Mouse (Mus musculus): ENCODE data around the gene Cfap161.

Gene Cfap161

DNA sequence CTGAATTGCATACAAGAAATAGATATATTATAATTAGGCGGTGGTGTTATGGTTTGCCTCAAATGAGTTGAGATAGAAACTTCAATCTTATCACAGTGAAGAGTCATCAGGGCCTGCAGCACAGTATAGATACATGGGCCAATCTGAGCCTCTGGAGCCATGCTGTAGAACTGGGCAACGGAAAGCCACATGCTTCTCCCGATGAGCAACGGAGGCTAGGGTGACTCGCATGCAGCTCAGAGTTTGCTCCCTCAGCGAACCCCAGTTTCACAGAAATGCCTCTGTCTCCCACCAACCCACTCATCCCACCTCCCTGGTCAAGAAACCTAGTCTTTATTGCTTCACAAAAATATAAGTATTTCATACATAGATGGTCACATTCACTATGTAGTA lies 6.8 kb upstream of the Cfap161 start:
- no peak for DNase-seq

GRCm38 (mm10) chr7:83800561-83801482 lies 6.1 kb upstream of the Cfap161 start:
- DNase-seq: no peak

GRCm38 (mm10) chr7:83800071-83800470 lies 5.4 kb upstream of the Cfap161 start:
- no peak for DNase-seq

GRCm38 (mm10) chr7:83798004-83798403 lies 3.3 kb upstream of the Cfap161 start:
- no peak for DNase-seq

- no peak for DNase-seq
These were observed 1.5 kb upstream of the Cfap161 start for GRCm38 (mm10) chr7:83796177-83796576.

DNA sequence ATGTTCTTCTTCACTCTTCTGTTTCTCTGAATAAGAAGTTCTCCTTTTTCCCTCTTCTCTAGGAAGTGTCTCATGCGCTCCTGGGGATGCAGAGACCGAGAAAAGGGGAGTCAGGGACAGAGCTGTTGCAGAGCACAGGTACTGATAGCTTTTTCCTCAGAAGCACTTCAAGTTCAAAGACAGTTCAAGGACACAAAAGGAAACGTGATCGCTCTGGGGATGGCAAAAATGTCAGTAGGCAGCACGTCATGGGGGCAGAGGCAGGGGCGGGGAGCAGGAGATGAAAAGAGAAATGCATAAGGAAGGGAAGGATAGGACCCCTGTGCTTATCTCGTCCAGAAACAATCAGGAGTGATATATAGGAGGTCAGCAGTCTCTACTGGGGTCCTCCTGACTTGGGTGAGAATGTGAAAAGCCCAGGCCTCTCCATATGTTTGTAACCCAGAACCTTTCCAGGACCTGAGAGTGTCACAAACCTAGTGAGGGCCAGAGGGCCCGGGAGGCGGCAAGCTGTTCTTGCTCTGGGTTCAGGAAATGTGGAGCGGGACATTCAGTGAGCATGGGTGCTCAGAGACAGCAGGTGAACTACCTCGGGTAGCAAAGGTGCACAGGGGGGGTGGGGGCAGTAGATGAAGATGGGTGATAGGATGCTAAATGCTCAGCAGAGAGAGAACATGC lies 535 bp downstream of the Cfap161 start:
- no peak for DNase-seq

- no peak for DNase-seq
These were observed 13.8 kb downstream of the Cfap161 start for GRCm38 (mm10) chr7:83780881-83781280.

DNA sequence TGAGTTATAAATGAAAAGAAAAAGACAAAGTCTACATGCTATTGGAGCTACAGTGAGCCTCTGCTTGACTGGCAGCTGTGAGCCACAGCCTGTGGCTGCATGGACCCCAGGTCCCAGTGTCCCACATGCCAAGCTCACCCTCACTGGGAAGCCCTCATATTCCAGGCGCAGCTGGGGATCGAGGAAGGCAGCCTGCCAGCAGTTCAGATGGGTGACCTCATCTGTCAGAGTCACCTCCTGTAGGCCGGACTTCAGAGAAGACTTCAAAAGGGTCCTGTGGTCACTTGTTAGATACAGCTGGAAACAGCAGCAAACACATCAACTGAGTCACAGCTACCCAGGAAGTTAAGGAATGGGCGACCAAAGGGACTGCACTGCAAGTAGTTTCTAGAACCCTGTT lies 14.7 kb downstream of the Cfap161 start:
- no peak for DNase-seq

- DNase-seq: no peak
These were observed 15.7 kb downstream of the Cfap161 start for GRCm38 (mm10) chr7:83779028-83779427.

DNA sequence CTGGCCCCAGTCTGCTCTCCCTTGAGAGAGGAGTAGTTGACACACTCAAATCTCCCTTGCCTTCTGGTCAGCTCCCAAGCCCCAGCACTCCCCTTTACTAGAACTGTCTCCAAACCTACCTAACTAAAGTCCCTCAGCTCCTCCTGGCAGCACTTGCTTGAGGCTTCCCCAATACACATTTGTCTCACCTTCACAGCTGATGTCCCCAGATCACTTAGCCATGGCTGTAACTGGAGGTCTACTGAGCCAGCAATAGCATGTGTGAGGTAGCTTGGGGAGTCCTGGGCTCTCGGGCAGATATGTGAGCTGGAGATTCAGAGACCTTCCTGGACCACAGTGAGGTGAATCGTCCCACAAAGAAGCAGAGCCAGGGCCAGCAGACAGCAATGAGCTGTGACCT lies 16.2 kb downstream of the Cfap161 start:
- no peak for DNase-seq

DNA sequence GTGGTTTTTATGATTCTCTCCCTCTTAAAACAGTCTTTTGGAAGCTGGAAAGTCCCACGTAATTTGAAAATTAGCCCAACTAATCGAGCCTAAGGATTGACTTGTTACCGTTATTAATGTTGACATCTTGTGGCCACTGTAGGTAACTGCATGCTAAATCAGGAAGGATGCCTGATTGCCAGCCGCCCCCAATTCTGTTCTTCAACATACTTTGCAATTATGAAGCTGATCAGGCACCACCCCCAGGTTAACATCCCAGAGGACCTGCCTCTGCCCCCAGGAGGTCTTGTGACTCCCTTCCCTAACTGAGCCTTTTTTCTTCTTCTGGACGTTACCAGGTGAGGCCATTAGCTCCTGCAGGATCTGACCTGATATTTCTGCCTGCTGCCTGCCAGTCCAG lies 20.0 kb downstream of the Cfap161 start:
- DNase-seq: peak; percentile 36 to 37

DNA sequence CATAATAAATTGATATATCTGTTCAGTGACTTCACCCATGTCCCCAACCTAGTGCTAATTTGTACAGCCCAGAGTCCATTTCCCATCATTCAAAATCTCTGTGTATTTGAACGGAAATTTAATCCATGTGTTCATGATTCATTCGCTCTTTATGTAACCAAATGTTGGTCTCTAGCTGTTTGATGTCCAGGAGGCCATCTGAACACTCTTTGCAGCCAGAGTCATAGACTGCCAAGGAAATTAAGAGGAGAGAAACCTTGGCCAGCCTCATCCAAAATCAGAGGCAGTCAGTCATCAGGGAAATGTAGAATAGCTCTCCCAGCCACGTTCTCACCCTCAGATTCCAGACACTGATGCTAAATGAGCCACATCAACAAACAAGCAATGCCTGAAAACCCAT lies 31.0 kb downstream of the Cfap161 start:
- no peak for DNase-seq

DNA sequence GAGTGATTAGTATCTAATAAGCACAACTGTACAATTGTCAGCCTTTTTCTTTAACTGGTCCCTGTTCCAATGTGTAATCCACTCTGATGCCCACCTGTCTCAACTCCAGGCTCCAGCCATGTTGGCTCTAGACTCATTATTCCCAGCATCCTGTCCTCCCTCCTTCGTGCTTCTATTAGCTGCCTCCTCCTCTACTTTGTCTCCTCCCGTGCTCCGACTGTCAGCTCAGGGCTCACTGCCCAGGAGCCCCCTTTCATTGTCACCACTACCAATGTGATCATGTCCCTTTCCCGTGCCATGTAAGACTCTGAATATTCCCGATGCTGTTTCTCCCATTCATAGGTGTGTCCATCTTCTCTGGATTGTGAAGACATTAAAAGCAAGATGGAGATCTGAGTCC lies 32.3 kb downstream of the Cfap161 start:
- DNase-seq: no peak

GRCm38 (mm10) chr7:83751055-83751454 lies 43.6 kb downstream of the Cfap161 start:
- no peak for DNase-seq

- DNase-seq: no peak
These were observed 46.3 kb downstream of the Cfap161 start for GRCm38 (mm10) chr7:83748405-83748804.

DNA sequence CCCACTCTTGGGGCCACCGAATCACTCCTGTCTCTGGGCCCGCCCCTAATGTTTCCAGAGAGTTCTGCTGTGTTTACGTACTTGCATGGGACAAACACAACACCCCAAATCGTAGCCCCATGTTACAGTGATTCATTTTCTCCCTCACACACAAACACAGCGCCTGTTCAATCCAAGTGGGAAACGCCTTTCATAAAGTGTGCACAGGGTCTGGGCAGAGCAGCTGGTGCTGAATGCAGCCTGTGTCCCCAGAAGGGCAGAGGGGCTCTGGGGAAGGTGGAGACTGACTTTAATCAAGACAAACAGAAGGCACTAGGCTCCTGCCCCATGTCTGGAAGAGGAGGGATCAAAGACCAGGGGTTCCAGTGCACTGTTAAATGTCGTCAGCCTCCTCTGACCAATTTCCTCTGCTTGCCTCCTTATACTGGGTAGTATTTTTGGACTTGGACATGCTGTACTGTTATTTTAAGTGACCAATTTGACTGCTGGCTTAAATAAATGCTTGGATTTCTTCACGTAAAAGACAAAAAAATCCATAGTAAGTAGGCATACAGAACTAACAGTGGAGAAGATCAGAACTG lies 48.5 kb downstream of the Cfap161 start:
- no peak for DNase-seq

- DNase-seq: no peak
These were observed 49.1 kb downstream of the Cfap161 start, which contains the start of gene Il16 for GRCm38 (mm10) chr7:83745413-83746106. TSS of gene Il16 (minus strand) at chr7:83745726.

- no peak for DNase-seq
These were observed 49.6 kb downstream of the Cfap161 start for GRCm38 (mm10) chr7:83745065-83745412.

DNA sequence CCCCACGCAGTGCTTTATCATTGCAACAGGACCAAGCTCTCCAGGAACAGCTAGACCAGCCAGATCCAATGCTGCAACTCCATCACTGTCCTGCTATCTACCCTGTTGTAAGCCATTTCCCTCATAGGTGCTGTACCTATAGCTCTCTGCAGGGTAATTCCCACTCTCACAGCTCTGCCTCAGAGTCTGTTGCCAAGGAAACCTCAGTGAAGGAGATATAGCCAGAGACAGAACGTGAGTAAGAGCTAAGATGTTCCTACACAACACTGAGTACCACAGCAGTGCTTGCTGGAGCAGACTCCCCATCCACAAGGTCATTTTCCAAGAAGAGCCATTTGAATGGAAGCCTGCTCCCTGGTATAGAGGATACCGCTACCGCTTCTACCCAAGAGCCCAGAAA lies 50.4 kb downstream of the Cfap161 start:
- DNase-seq: no peak

DNA sequence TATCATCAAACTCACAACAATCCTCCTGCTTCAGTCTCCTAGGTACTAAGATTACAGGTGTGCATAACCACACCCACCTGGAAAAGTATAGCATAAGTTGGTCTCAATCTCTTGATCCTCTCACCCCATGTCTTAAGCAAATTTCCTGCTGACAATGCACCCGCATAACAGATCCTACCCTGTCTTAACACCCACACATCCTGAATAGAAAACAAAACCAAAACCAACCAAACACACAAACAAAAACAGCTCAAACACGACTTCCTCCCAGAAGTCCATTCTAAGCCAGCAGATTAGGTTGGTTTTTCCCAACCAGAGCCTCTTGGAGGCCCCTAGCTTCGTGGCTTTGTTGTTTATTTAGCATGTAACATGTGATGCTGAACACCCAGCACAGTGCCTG lies 52.0 kb downstream of the Cfap161 start:
- no peak for DNase-seq

- no peak for DNase-seq
These were observed 52.7 kb downstream of the Cfap161 start for GRCm38 (mm10) chr7:83742026-83742425.

DNA sequence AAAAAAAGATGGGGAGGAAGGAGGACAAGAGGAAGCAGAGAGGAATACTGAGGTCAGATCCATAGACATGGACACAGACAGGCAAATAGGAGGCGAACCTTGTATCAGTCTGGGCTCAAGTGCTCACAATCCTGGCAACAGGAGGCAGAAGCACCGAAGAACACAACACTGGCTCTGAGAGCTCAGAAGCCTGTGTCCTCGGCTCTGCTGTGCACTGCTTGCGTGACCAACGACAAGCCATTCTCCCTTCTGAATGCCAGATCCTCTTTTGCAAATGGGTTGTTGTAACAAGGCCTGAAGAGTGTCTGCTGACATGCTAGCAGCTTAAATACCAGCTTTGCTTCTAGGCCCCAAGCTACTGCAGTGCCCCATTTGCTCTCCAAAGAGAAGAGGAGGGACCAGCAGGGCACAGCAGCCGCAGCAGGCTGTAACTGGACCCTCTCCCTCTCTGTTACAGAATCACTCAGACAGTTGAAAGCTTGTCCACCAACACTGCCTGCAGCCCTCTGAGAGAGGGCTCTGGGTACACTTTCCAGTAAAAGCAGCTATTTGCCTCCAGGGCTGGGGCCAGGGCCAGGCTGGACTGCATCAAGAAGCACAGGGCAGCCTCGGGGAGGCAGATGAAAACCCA lies 54.9 kb downstream of the Cfap161 start:
- DNase-seq: no peak

Measured in B cell, adult 2 months (primary cell).